8 mouse cellular contexts compared by ENCODE assay signal in the genomic region with DNA sequence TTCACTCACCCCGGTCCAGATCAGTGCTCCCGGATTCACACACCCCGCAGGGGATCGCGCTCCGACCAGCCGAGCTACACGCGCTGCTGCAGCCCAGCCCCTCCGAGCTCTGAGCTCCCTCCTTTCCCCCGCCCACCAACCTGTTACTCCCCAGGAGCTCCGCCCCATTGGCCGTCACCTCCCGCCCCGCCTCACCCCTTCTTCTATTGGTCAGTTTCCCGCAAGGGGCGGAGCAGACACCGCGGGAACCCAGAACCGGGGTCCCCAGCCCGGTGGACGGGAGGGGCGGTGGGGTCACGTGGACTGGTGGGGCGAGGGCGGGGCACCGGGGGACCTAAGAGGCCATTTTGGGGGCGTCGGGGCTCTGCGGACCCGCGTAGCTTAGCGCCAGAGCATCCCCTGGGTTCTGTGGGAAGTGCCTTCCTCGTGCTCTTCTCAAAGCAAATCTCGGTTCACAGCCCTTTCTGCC. TPM values are rescaled to one million over a fixed set of nuclear protein-coding genes. Genes with fewer than 3 reads are reported as not detected.
DNase-seq lines count a peak whose midpoint lies in the region; ATAC-seq and TF ChIP-seq lines count a peak whose summit lies in the region.

Cgn (minus strand) TSS at position 126 of the 469 bp plus-strand sequence.

- ATAC-seq in forebrain, embryonic 12.5 days (ENCODE audit: low FRiP score), result peak; percentile 97
- ATAC-seq in heart, postnatal 0 days (ENCODE audit: insufficient read depth, low read depth), result peak; percentile 89
- ATAC-seq in liver, embryonic 14.5 days (ENCODE audit: insufficient read depth), result peak; percentile 78
- ATAC-seq in neural tube, embryonic 11.5 days (ENCODE audit: insufficient read depth, low FRiP score, low TSS enrichment), result peak; percentile 92
- peak; percentile 90 for ATAC-seq in stomach, embryonic 16.5 days (ENCODE audit: insufficient read depth, low FRiP score)

- TF ChIP-seq CTCF in heart, postnatal 0 days (IDR thresholded peaks at IDR 0.05; ENCODE audit: low read depth), result no peak
- TF ChIP-seq CTCF in liver, embryonic 14.5 days (IDR thresholded peaks at IDR 0.05; ENCODE audit: low read depth), result no peak

- H3K27me3 ChIP-seq in forebrain, embryonic 12.5 days, result 0 out of 2 replicates have a peak, but pooled peaks cover 11% of the 10 kb centered on the region
- peaks cover 4% of the 10 kb centered on the region; the same call in 1 of the 2 replicates for H3K27me3 ChIP-seq in heart, postnatal 0 days (ENCODE audit: control insufficient read depth, insufficient read depth, low read length)
- H3K27me3 ChIP-seq in liver, embryonic 14.5 days (ENCODE audit: control insufficient read depth, insufficient read depth, low read length), result peaks cover 30% of the 10 kb centered on the region
- no peaks in the 10 kb centered on the region for H3K27me3 ChIP-seq in neural tube, embryonic 11.5 days (ENCODE audit: control insufficient read depth, insufficient read depth, low read length)
- no peaks in the 10 kb centered on the region for H3K27me3 ChIP-seq in stomach, embryonic 16.5 days (ENCODE audit: control insufficient read depth, insufficient read depth, low read length)

- DNase-seq in CD8-positive naive resting alpha-beta T cell, adult 2 months (ENCODE audit: low read depth in 2 of 2, low spot score in 2 of 2), result peak; percentile 74 to 86
- DNase-seq in c-Kit-positive CD71-positive TER-119-negative erythroid progenitor cells, embryonic 14.5 days (ENCODE audit: low read depth), result peak; percentile 64
- peak; percentile 78 for DNase-seq in heart, postnatal 0 days (ENCODE audit: low spot score)
- DNase-seq in kidney, postnatal 36 days, result peak; percentile 94 to 95
- peak; percentile 51 to 56 (median 55) for DNase-seq in liver, embryonic 14.5 days (ENCODE audit: low read depth in 3 of 3, low spot score in 3 of 3)
- peak; percentile 97 for DNase-seq in neural tube, embryonic 11.5 days (ENCODE audit: low spot score)

- no peak for TF ChIP-seq EP300 in heart, postnatal 0 days (IDR thresholded peaks at IDR 0.05; ENCODE audit: low read depth)
- TF ChIP-seq EP300 in liver, embryonic 14.5 days (IDR thresholded peaks at IDR 0.05; ENCODE audit: low read depth), result no peak

- no peaks in the 10 kb centered on the region for H3K9me3 ChIP-seq in forebrain, embryonic 12.5 days
- no peaks in the 10 kb centered on the region for H3K9me3 ChIP-seq in heart, postnatal 0 days (replicated peaks; ENCODE audit: control insufficient read depth, low read length)
- no peaks in the 10 kb centered on the region for H3K9me3 ChIP-seq in liver, embryonic 14.5 days (ENCODE audit: control insufficient read depth, low read length)
- no peaks in the 10 kb centered on the region for H3K9me3 ChIP-seq in neural tube, embryonic 11.5 days (ENCODE audit: control insufficient read depth, low read length)
- H3K9me3 ChIP-seq in stomach, embryonic 16.5 days (replicated peaks; ENCODE audit: control insufficient read depth, low read length), result no peaks in the 10 kb centered on the region

- H3K4me1 ChIP-seq in forebrain, embryonic 12.5 days, result peaks cover 22% of the 10 kb centered on the region
- H3K4me1 ChIP-seq in heart, postnatal 0 days (ENCODE audit: control insufficient read depth, insufficient read depth), result 0 out of 2 replicates have a peak, but pooled peaks cover 11% of the 10 kb centered on the region
- peaks cover 0 to 7% of the 10 kb centered on the region in 2 experiments; a peak in 2 of 4 replicates for H3K4me1 ChIP-seq in liver, embryonic 14.5 days (replicated peaks; ENCODE audit: control insufficient read depth in 2 of 2, insufficient read depth in 2 of 2, low read length in 1 of 2)
- H3K4me1 ChIP-seq in neural tube, embryonic 11.5 days (ENCODE audit: control insufficient read depth, insufficient read depth, low read length), result peaks cover 6% of the 10 kb centered on the region; the same call in 1 of the 2 replicates
- peaks cover under 1% of the 10 kb centered on the region; the same call in 1 of the 2 replicates for H3K4me1 ChIP-seq in stomach, embryonic 16.5 days (ENCODE audit: control insufficient read depth, insufficient read depth, low read length)

- H3K27ac ChIP-seq in forebrain, embryonic 12.5 days, result peak within 1 kb of the TSS; percentile 76
- no peak within 1 kb of the TSS for H3K27ac ChIP-seq in heart, postnatal 0 days (ENCODE audit: low read depth)
- no peak within 1 kb of the TSS for H3K27ac ChIP-seq in liver, embryonic 14.5 days
- H3K27ac ChIP-seq in neural tube, embryonic 11.5 days (ENCODE audit: low read depth, low read length), result no peak within 1 kb of the TSS
- peak within 1 kb of the TSS; percentile 85 for H3K27ac ChIP-seq in stomach, embryonic 16.5 days (ENCODE audit: low read length)

- peak within 1 kb of the TSS; percentile 85 for H3K4me2 ChIP-seq in forebrain, embryonic 12.5 days
- peak within 1 kb of the TSS; percentile 88 for H3K4me2 ChIP-seq in heart, postnatal 0 days (ENCODE audit: low read depth, low read length)
- H3K4me2 ChIP-seq in liver, embryonic 14.5 days (ENCODE audit: low read depth), result peak within 1 kb of the TSS; percentile 71
- H3K4me2 ChIP-seq in neural tube, embryonic 11.5 days (ENCODE audit: low read depth), result peak within 1 kb of the TSS; percentile 90
- H3K4me2 ChIP-seq in stomach, embryonic 16.5 days (ENCODE audit: low read depth, low read length), result peak within 1 kb of the TSS; percentile 84

- WGBS in forebrain, embryonic 12.5 days, result under 1% methylated on average over 35 of the region's 35 CpGs
- under 1% methylated on average over 35 of the region's 35 CpGs for WGBS in heart, postnatal 0 days
- under 1% methylated on average over 35 of the region's 35 CpGs for WGBS in liver, embryonic 14.5 days (ENCODE audit: insufficient replicate concordance)
- whole genome bisulfite sequencing in neural tube, embryonic 11.5 days, result under 1% methylated on average over 35 of the region's 35 CpGs
- WGBS in stomach, embryonic 16.5 days, result under 1% methylated on average over 35 of the region's 35 CpGs

- peak within 1 kb of the TSS; percentile 68 for H3K9ac ChIP-seq in forebrain, embryonic 12.5 days
- peak within 1 kb of the TSS; percentile 37; the same call in 1 of the 2 replicates for H3K9ac ChIP-seq in heart, postnatal 0 days (replicated peaks; ENCODE audit: low read depth, low read length)
- H3K9ac ChIP-seq in liver, embryonic 14.5 days (replicated peaks), result no peak within 1 kb of the TSS; the same call in 1 of the 2 replicates
- peak within 1 kb of the TSS; percentile 72 for H3K9ac ChIP-seq in neural tube, embryonic 11.5 days (ENCODE audit: low read length)
- H3K9ac ChIP-seq in stomach, embryonic 16.5 days (ENCODE audit: low read length), result peak within 1 kb of the TSS; percentile 74

- H3K4me3 ChIP-seq in forebrain, embryonic 12.5 days (replicated peaks), result peak within 1 kb of the TSS; percentile 53
- H3K4me3 ChIP-seq in heart, postnatal 0 days (ENCODE audit: low read depth, low read length), result peak within 1 kb of the TSS; percentile 57
- peak within 1 kb of the TSS; percentile 47 to 57 for H3K4me3 ChIP-seq in liver, embryonic 14.5 days (ENCODE audit: insufficient read depth in 1 of 2, low read depth in 2 of 2, low read length in 2 of 2)
- H3K4me3 ChIP-seq in neural tube, embryonic 11.5 days (ENCODE audit: low read depth, low read length), result peak within 1 kb of the TSS; percentile 45
- peak within 1 kb of the TSS; percentile 59 for H3K4me3 ChIP-seq in stomach, embryonic 16.5 days (replicated peaks; ENCODE audit: low read length)

- H3K36me3 ChIP-seq in forebrain, embryonic 12.5 days (replicated peaks), result no peaks in the 10 kb centered on the region
- H3K36me3 ChIP-seq in heart, postnatal 0 days (replicated peaks; ENCODE audit: control insufficient read depth, insufficient read depth, low read length), result no peaks in the 10 kb centered on the region
- H3K36me3 ChIP-seq in liver, embryonic 14.5 days (replicated peaks; ENCODE audit: control insufficient read depth, insufficient read depth, low read depth), result no peaks in the 10 kb centered on the region
- H3K36me3 ChIP-seq in neural tube, embryonic 11.5 days (ENCODE audit: control insufficient read depth, insufficient read depth, low read length), result no peaks in the 10 kb centered on the region
- no peaks in the 10 kb centered on the region for H3K36me3 ChIP-seq in stomach, embryonic 16.5 days (ENCODE audit: control insufficient read depth, insufficient read depth, low read length)

RNA-seq across cellular contexts. Expression of gene Cgn, which starts in this region (rescaled TPM):
- polyA plus RNA-seq in forebrain, embryonic 12.5 days (2016; fragmentation: Nextera tagmentation; extraction: Ambion mirVana), result 5.9 and 6.0 TPM in 2 replicates
- total RNA-seq in heart, postnatal 0 days (2014; rRNA removed; ENCODE audit: low replicate concordance), result 0.04 and 0.89 TPM in 2 replicates
- 0.51 and 0.73 TPM in 2 replicates for polyA plus RNA-seq in heart, postnatal 0 days (2015; fragmentation: Nextera tagmentation; extraction: Ambion mirVana)
- polyA plus RNA-seq in liver, embryonic 14.5 days (2012; rRNA removed), result 4.3 and 4.6 TPM in 2 replicates
- 5.7 and 7.2 TPM in 2 replicates for polyA plus RNA-seq in liver, embryonic 14.5 days (2014; fragmentation: Nextera tagmentation; extraction: Ambion mirVana)
- 2.5 and 3.0 TPM in 2 replicates for polyA plus RNA-seq in neural tube, embryonic 11.5 days (2014; fragmentation: Nextera tagmentation; extraction: Ambion mirVana)
- polyA plus RNA-seq in stomach, embryonic 16.5 days (2015; fragmentation: Nextera tagmentation; extraction: Ambion mirVana), result 47.9 and 54.0 TPM in 2 replicates

Comparison
In these comparisons a context has a peak if more than half of its experiments do, and no peak if none do; other contexts are left out.
1. Peak in DNase-seq, ATAC-seq, H3K4me3 ChIP-seq, H3K9ac ChIP-seq and H3K4me2 ChIP-seq in heart, postnatal 0 days; RNA of the gene not detected or under 1 TPM.
2. H3K27ac ChIP-seq: peak in forebrain, embryonic 12.5 days (single experiment) and stomach, embryonic 16.5 days (single experiment); none in heart, postnatal 0 days (single experiment), liver, embryonic 14.5 days (single experiment) and neural tube, embryonic 11.5 days (single experiment).
3. Peak in every context shown above with its lines, with median percentiles within 50 percentile points of each other: DNase-seq, ATAC-seq, H3K4me2 ChIP-seq and H3K4me3 ChIP-seq.